ENCODE assay signal across 15 mouse cellular contexts in the genomic region with DNA sequence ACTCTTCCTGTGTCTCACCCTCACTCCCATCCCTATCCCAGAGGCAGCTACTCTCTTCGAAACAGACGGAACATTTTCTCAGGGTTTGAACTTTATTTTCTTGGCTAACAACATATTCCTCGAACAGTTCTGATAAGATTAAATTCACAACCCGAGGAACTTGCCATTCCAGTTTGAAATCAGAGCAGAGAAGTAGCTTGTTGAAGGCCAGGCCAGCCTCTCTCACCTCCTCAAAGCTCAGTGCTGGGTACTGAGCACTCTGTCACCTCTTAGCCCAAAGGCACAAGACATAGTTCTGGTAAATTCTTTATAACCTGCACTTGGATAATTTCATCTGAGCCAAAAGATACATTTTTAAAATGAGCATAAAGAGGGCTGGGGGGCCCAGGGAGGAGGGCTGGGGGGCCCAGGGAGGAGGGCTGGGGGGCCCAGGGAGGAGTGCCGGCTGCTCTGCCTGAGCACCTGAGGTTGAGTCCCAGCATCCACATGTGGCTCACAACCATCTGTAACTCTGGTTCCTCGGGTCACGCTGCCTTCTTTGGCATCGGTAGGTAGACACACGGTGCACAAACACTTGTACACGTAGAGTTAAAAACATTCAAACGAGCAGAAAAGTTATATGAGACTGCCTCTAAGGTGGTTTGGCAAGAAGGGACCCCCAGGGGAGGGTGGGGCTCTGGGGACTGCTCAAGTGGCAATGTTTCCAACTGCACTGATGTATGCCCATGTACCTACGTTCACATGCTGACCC.
DNase-seq lines count a peak whose midpoint lies in the region; ATAC-seq lines count a peak whose summit lies in the region.
"Had no signal": no experiment of that assay in that cellular context is flagged by ENCODE, and none has a peak within 500 bp of the region (broad histone marks: within the 10 kb centered on the region; RNA-seq: fewer than 3 reads in every experiment).

No protein-coding gene starts in this region.

- no peaks in the 10 kb centered on the region for H3K36me3 ChIP-seq in kidney, embryonic 16.5 days (ENCODE audit: insufficient read depth, low read length)
- no peaks in the 10 kb centered on the region for H3K36me3 ChIP-seq in embryonic facial prominence, embryonic 13.5 days
- H3K36me3 ChIP-seq in embryonic facial prominence, embryonic 15.5 days, result no peaks in the 10 kb centered on the region
- H3K36me3 ChIP-seq in stomach, embryonic 15.5 days, result no peaks in the 10 kb centered on the region

- WGBS in kidney, embryonic 16.5 days, result 64% methylated on average over 12 of the region's 12 CpGs
- 61% methylated on average over 12 of the region's 12 CpGs for WGBS in embryonic facial prominence, embryonic 13.5 days
- WGBS in embryonic facial prominence, embryonic 15.5 days, result 61% methylated on average over 12 of the region's 12 CpGs
- 54% methylated on average over 12 of the region's 12 CpGs for WGBS in stomach, embryonic 15.5 days

- no peaks in the 10 kb centered on the region for H3K9me3 ChIP-seq in kidney, embryonic 16.5 days (ENCODE audit: low read length)
- no peaks in the 10 kb centered on the region for H3K9me3 ChIP-seq in embryonic facial prominence, embryonic 13.5 days
- no peaks in the 10 kb centered on the region for H3K9me3 ChIP-seq in embryonic facial prominence, embryonic 15.5 days (replicated peaks)
- H3K9me3 ChIP-seq in stomach, embryonic 15.5 days, result no peaks in the 10 kb centered on the region

- no peak for DNase-seq in kidney, postnatal 14 days
- DNase-seq in frontal cortex, postnatal 25 days (ENCODE audit: low spot score in 2 of 2), result no peak
- DNase-seq in retina, embryonic 14.5 days (ENCODE audit: low spot score), result no peak
- DNase-seq: cerebellum, adult 11-12 months; gastrocnemius, adult 2 months; kidney, postnatal 25 days had no signal

- H3K27me3 ChIP-seq in kidney, embryonic 16.5 days (ENCODE audit: insufficient read depth, low read length), result no peaks in the 10 kb centered on the region
- no peaks in the 10 kb centered on the region for H3K27me3 ChIP-seq in embryonic facial prominence, embryonic 13.5 days
- no peaks in the 10 kb centered on the region for H3K27me3 ChIP-seq in embryonic facial prominence, embryonic 15.5 days
- no peaks in the 10 kb centered on the region for H3K27me3 ChIP-seq in stomach, embryonic 15.5 days (replicated peaks)
- H3K27me3 ChIP-seq: CH12.LX had no signal

- H3K4me3 ChIP-seq in kidney, embryonic 16.5 days (ENCODE audit: low read length), result no peak overlapping the region
- no peak overlapping the region for H3K4me3 ChIP-seq in embryonic facial prominence, embryonic 13.5 days
- no peak overlapping the region for H3K4me3 ChIP-seq in embryonic facial prominence, embryonic 15.5 days (replicated peaks)
- no peak overlapping the region for H3K4me3 ChIP-seq in stomach, embryonic 15.5 days (replicated peaks)
- H3K4me3 ChIP-seq: gastrocnemius, adult 2 months; myocyte had no signal

- H3K4me1 ChIP-seq in kidney, embryonic 16.5 days (ENCODE audit: insufficient read depth, low read length), result peaks cover 25% of the 10 kb centered on the region
- H3K4me1 ChIP-seq in embryonic facial prominence, embryonic 13.5 days, result peaks cover 33% of the 10 kb centered on the region
- peaks cover 19% of the 10 kb centered on the region for H3K4me1 ChIP-seq in embryonic facial prominence, embryonic 15.5 days
- peaks cover 37% of the 10 kb centered on the region for H3K4me1 ChIP-seq in stomach, embryonic 15.5 days

- ATAC-seq in kidney, embryonic 16.5 days (ENCODE audit: low FRiP score, low TSS enrichment), result no peak
- ATAC-seq in embryonic facial prominence, embryonic 13.5 days (ENCODE audit: insufficient number of reproducible peaks, insufficient read depth, low FRiP score, low TSS enrichment, low read depth), result no peak
- no peak for ATAC-seq in embryonic facial prominence, embryonic 15.5 days (ENCODE audit: insufficient number of reproducible peaks, low FRiP score, low TSS enrichment, low read depth)
- 0 out of 2 replicates have a peak, but pooled peaks have one; percentile 40 for ATAC-seq in stomach, embryonic 15.5 days (ENCODE audit: insufficient read depth, low FRiP score, low read depth)
- ATAC-seq: hindbrain, embryonic 16.5 days had no signal

- H3K9ac ChIP-seq in kidney, embryonic 16.5 days (replicated peaks; ENCODE audit: low read length), result no peak overlapping the region
- no peak overlapping the region for H3K9ac ChIP-seq in embryonic facial prominence, embryonic 13.5 days
- H3K9ac ChIP-seq in embryonic facial prominence, embryonic 15.5 days, result no peak overlapping the region
- no peak overlapping the region for H3K9ac ChIP-seq in stomach, embryonic 15.5 days

- 0 out of 2 replicates have a peak overlapping the region, but pooled peaks have one; percentile 29 for H3K27ac ChIP-seq in kidney, embryonic 16.5 days (ENCODE audit: low read length)
- peak overlapping the region; percentile 51 for H3K27ac ChIP-seq in embryonic facial prominence, embryonic 13.5 days
- H3K27ac ChIP-seq in embryonic facial prominence, embryonic 15.5 days (replicated peaks), result peak overlapping the region; percentile 49; the same call in 1 of the 2 replicates
- H3K27ac ChIP-seq in stomach, embryonic 15.5 days, result peak overlapping the region; percentile 77
- H3K27ac ChIP-seq: gastrocnemius, adult 2 months had no signal

- H3K4me2 ChIP-seq in kidney, embryonic 16.5 days (replicated peaks; ENCODE audit: low read depth, low read length), result no peak overlapping the region
- H3K4me2 ChIP-seq in embryonic facial prominence, embryonic 13.5 days, result no peak overlapping the region
- no peak overlapping the region for H3K4me2 ChIP-seq in embryonic facial prominence, embryonic 15.5 days (replicated peaks)
- 0 out of 2 replicates have a peak overlapping the region, but pooled peaks have one; percentile 42 for H3K4me2 ChIP-seq in stomach, embryonic 15.5 days
- H3K4me2 ChIP-seq: liver, embryonic 11.5 days; midbrain, embryonic 11.5 days had no signal
